Mouse (Mus musculus): Measurements from ENCODE around the gene Fdxacb1. TPM values are rescaled to one million over a fixed set of nuclear protein-coding genes. Genes with fewer than 3 reads are reported as not detected.

The Fdxacb1 gene
- polyA plus RNA-seq, 1 experiment from 2014 or later: 12.5 TPM

- DNase-seq (no peak), ATAC-seq (ENCODE audit: low FRiP score, low TSS enrichment) (no peak)
- no peak overlapping the region for H3K4me2 ChIP-seq (ENCODE audit: low read length)
- no peaks in the 10 kb centered on the region for H3K27me3 ChIP-seq (ENCODE audit: control insufficient read depth, insufficient read depth, low read length)
- no peak overlapping the region for H3K27ac ChIP-seq (replicated peaks; ENCODE audit: low read depth, low read length)
- no peaks in the 10 kb centered on the region for H3K4me1 ChIP-seq (ENCODE audit: control insufficient read depth, insufficient read depth, low read length)
- 89% methylated on average over 6 of the region's 6 CpGs for WGBS
- H3K9me3 ChIP-seq (ENCODE audit: control insufficient read depth, low read length): no peaks in the 10 kb centered on the region
- H3K36me3 ChIP-seq (ENCODE audit: control insufficient read depth, insufficient read depth, low read length): peaks cover 45% of the 10 kb centered on the region
- H3K4me3 ChIP-seq (replicated peaks; ENCODE audit: low read depth, low read length): no peak overlapping the region
- H3K9ac ChIP-seq (replicated peaks; ENCODE audit: low read length): no peak overlapping the region
Measured at GRCm38 (mm10) chr9:50821651-50822050, 53.6 kb downstream of the Fdxacb1 start.

- DNase-seq: no peak
- H3K27ac ChIP-seq (replicated peaks; ENCODE audit: low read depth, low read length): no peak overlapping the region
- H3K4me2 ChIP-seq (ENCODE audit: low read length): no peak overlapping the region
- H3K36me3 ChIP-seq (ENCODE audit: control insufficient read depth, insufficient read depth, low read length): peaks cover 45% of the 10 kb centered on the region
- H3K27me3 ChIP-seq (ENCODE audit: control insufficient read depth, insufficient read depth, low read length): no peaks in the 10 kb centered on the region
- H3K9ac ChIP-seq (replicated peaks; ENCODE audit: low read length): no peak overlapping the region
- no peaks in the 10 kb centered on the region for H3K4me1 ChIP-seq (ENCODE audit: control insufficient read depth, insufficient read depth, low read length)
- H3K4me3 ChIP-seq (replicated peaks; ENCODE audit: low read depth, low read length): no peak overlapping the region
- ATAC-seq (ENCODE audit: low FRiP score, low TSS enrichment): no peak
- H3K9me3 ChIP-seq (ENCODE audit: control insufficient read depth, low read length): no peaks in the 10 kb centered on the region
- 98% methylated on average over 5 of the region's 5 CpGs for WGBS
Measured at GRCm38 (mm10) chr9:50822216-50822615, 54.2 kb downstream of the Fdxacb1 start.

Other genes with a start within 250 kb of the Fdxacb1 start
- 118 and 122 TPM in 2 replicates for gene Pts, start 239.5 kb upstream of the Fdxacb1 start, polyA plus RNA-seq (2014; fragmentation: Nextera tagmentation; extraction: Ambion mirVana)
- 21.7 and 23.1 TPM in 2 replicates for gene Il18, start 213.4 kb upstream of the Fdxacb1 start, polyA plus RNA-seq (2014; fragmentation: Nextera tagmentation; extraction: Ambion mirVana)
- gene Bco2, start 213.1 kb upstream of the Fdxacb1 start, polyA plus RNA-seq (2014; fragmentation: Nextera tagmentation; extraction: Ambion mirVana): 0.20 and 0.23 TPM in 2 replicates
- gene Tex12, start 206.9 kb upstream of the Fdxacb1 start, polyA plus RNA-seq (2014; fragmentation: Nextera tagmentation; extraction: Ambion mirVana): 0.22 and 0.33 TPM in 2 replicates
- 234 and 235 TPM in 2 replicates for gene Sdhd, start 164.4 kb upstream of the Fdxacb1 start, polyA plus RNA-seq (2014; fragmentation: Nextera tagmentation; extraction: Ambion mirVana)
- 396 and 508 TPM in 2 replicates for gene Timm8b, start 164.3 kb upstream of the Fdxacb1 start, polyA plus RNA-seq (2014; fragmentation: Nextera tagmentation; extraction: Ambion mirVana)
- gene Pih1d2, start 150.9 kb upstream of the Fdxacb1 start, polyA plus RNA-seq (2014; fragmentation: Nextera tagmentation; extraction: Ambion mirVana): 2.9 and 4.9 TPM in 2 replicates
- 24.2 and 25.6 TPM in 2 replicates for gene Nkapd1, start 150.8 kb upstream of the Fdxacb1 start, polyA plus RNA-seq (2014; fragmentation: Nextera tagmentation; extraction: Ambion mirVana)
- gene Dlat, start 108.5 kb upstream of the Fdxacb1 start, polyA plus RNA-seq (2014; fragmentation: Nextera tagmentation; extraction: Ambion mirVana): 48.6 and 54.9 TPM in 2 replicates
- 31.5 and 35.1 TPM in 2 replicates for gene Dixdc1, start 28.7 kb upstream of the Fdxacb1 start, polyA plus RNA-seq (2014; fragmentation: Nextera tagmentation; extraction: Ambion mirVana)
- 0.89 and 1.1 TPM in 2 replicates for gene 2310030G06Rik, start 21.7 kb upstream of the Fdxacb1 start, polyA plus RNA-seq (2014; fragmentation: Nextera tagmentation; extraction: Ambion mirVana)
- gene Cryab, start 16.9 kb upstream of the Fdxacb1 start, polyA plus RNA-seq (2014; fragmentation: Nextera tagmentation; extraction: Ambion mirVana): 2.5 and 3.7 TPM in 2 replicates
- gene Hspb2, start 15.9 kb upstream of the Fdxacb1 start, polyA plus RNA-seq (2014; fragmentation: Nextera tagmentation; extraction: Ambion mirVana): 1.5 TPM in 1 of 2 replicates, not detected in the other
- gene Alg9, start 6.8 kb downstream of the Fdxacb1 start, polyA plus RNA-seq (2014; fragmentation: Nextera tagmentation; extraction: Ambion mirVana): 57.7 and 60.3 TPM in 2 replicates
- 56.2 and 59.7 TPM in 2 replicates for gene 1110032A03Rik, start 7.3 kb downstream of the Fdxacb1 start, polyA plus RNA-seq (2014; fragmentation: Nextera tagmentation; extraction: Ambion mirVana)
- 31.3 and 47.8 TPM in 2 replicates for gene Ppp2r1b, start 77.1 kb downstream of the Fdxacb1 start, polyA plus RNA-seq (2014; fragmentation: Nextera tagmentation; extraction: Ambion mirVana)
- 13.8 and 17.0 TPM in 2 replicates for gene Sik2, start 240.8 kb downstream of the Fdxacb1 start, polyA plus RNA-seq (2014; fragmentation: Nextera tagmentation; extraction: Ambion mirVana)